Mouse (Mus musculus) monocyte, adult 59 days (primary cell): ENCODE data around the gene Hint1. TPM values are rescaled to one million over a fixed set of nuclear protein-coding genes. Genes with fewer than 3 reads are reported as not detected.

Experiments used
- total RNA-seq, 2 experiments: library from RNA; stranded (reverse); gene quantifications; one replicate each; pipeline ENCODE4 v1.2.4; 2023

The Hint1 gene
- total RNA-seq, result 100 to 1,000 TPM; 176 to 210 TPM

DNA sequence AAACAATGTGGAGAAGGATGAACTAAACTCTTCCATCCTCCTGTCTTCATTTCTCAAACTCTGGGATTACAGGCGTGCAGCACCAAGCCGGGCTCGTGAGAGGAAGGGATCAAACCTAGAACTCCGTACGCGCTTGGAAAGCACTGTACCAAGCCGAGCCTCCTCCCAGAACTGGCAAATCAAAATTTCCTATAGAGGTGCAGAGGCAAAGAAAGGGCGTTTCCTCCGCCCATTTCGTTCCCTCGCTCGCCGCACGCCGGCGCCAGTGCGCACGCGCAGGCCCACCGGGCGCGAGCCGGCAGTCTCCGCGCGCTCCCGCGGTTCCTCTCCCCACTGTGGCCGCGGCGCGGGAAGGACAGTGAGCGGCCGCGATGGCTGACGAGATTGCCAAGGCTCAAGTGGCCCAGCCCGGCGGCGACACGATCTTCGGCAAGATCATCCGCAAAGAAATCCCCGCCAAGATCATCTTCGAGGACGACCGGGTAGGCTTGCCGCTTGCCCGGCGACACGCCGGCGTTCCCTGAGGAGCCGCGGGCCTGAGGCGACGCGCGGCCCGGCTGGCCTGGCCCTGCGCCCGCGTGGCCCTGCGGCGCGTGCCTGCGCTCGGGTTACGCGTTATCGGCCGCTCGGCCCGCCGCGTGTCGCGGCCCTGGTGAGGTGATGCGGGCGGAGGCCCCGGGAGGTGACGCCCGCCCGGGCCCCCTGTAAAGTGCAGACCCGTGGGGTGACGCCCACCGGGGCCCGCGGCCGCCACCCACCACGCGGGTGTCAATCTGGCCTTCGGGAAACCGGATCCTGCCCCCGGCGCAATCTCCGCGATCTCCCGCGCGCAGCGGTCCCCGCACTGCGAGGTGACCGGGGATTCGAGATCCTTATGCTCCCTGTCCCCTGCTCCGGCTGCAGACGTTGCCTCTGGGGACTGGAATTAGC lies at the start of gene Hint1:
TSS of gene Hint1 (plus strand) at position 265 of the 930 bp plus-strand sequence.

DNA sequence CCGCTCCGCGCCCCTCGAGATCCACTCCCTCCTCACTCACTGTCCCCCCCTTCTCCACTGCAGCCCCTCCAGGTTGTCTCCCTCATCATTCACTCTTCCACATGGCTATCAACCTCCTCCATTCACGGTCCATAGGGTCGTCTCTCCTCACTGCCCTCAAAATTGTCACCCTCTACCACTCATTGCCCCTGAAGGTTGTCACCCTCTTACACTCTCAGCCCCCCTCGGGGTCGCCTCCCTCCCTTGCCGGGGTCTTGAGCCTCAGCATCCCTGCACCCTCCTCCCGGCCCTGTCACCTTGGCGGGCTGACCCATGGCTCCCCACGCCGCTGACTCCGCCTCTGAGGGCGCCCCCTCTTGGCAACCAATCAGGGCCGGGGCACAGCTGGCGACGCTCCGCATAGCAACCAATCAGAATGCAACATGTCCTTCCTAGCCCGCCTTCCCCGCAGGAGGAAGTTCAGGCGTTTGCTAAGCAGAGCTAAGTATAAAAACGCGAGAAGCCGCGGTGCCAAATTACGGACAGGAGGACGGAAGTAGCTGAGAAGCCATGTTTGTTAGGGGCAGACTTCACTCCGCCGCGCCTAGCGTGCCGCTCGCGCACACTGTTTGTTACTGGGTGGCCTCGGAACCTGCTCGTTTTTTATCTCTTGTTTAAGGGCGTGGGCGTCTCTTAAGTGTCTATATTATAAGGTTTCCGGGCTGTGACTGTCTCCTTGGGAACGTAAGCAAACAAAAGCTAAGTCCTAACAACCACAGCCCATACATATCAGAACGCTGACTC lies 5.7 kb upstream of the Hint1 start, which contains the start of gene Lyrm7:
TSS of gene Lyrm7 (minus strand) at position 661 of the 783 bp plus-strand sequence.

DNA sequence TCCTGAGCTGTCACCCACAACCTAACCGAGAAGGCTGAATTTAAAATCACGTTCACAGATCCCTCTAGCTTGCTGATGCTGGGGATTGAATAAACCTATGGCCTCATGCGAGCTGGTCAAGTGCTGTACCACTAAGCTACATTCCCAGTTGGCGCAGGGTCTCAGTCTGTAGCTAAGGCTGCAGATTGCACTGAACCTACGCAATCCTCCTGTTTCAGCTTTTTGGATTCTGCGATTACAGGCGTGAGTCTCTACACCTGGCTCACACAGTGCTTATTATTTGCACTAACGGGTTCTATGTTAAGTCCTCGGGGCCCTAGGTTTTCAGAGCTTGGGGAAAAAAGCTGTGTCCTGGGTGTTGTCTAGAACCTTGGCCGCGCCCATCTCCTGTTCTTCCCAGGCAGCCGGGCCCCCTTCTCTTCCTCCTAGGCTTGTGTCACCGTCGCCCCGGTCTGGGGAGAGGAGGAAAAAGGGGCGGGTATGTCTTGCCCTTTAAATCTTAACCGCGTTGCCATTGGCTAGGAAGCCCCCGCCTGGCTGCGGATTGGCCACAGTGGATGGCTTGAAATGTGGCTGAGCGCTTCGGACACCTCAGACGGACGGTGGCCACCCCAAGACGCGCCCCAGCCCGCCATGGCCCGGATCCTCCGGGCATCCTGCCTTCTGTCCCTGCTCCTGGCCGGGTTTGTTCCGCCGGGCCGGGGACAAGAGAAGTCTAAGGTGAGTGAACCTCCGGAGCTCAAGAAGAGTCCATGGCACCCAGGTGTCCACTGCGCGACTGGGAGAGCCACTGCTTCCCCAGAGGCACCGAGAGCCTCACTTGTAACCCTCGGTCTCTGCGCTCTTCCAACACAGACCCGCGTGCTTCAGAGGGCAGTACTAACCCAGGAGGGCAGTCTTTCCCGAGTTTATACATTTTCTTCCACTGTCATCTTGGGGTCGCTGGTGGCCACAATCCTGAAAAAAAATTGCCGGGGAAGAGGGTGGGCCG lies 36.4 kb downstream of the Hint1 start, which contains the start of gene Gpx3:
TSS of gene Gpx3 (plus strand) at position 121 of the 991 bp plus-strand sequence.

Other genes starting within 250 kb of the Hint1 start
- gene Cdc42se2, start 78.7 kb upstream of the Hint1 start, total RNA-seq, result 100 to 1,000 TPM; 109 to 123 TPM
- gene Lyrm7, start 5.5 kb upstream of the Hint1 start, total RNA-seq, result 1 to 10 TPM in 1 of 2 experiments, under 1 TPM in 1; 0.58 to 2.8 TPM
- 10 to 100 TPM in 1 of 2 experiments, 1 to 10 TPM in 1; 7.3 to 13.7 TPM for gene Gpx3, start 36.1 kb downstream of the Hint1 start, total RNA-seq
- 100 to 1,000 TPM; 123 to 134 TPM for gene Tnip1, start 96.5 kb downstream of the Hint1 start, total RNA-seq
- 100 to 1,000 TPM; 213 to 229 TPM for gene Anxa6, start 167.1 kb downstream of the Hint1 start, total RNA-seq
- gene Ccdc69, start 211.7 kb downstream of the Hint1 start, total RNA-seq, result 10 to 100 TPM; 23.4 to 26.3 TPM
- 100 to 1,000 TPM; 534 to 545 TPM for gene Gm2a, start 231.7 kb downstream of the Hint1 start, total RNA-seq